Comparison of ENCODE assay signal across 21 mouse cellular contexts in the genomic region with DNA sequence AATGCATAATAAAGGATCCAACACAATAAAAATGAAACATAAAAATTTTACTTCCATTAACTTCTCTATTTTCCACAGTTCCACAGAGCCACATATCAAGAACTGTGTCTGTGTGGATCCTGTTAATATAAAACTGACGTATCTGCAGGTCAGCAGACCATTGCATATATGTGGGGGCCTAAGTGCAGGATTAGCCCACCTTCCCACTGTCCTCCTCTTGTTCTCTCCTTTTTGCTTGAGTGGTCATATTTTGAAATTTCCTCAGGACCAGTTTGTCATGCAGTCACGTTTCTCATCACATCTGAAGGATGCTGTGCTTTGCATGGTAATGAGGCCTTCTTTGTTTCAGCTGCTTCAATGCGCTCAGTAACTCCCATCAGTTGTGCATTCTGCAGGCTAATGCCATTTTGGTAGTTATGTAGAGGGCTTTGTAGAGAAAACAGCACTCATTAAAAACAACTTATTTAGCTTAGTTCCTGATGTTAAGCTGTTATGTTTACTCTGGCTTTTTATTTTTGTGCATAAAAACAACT.
A peak's percentile ranks its signal among the peaks of the same experiment; 100 is the strongest.
DNase-seq lines count a peak whose midpoint lies in the region; ATAC-seq lines count a peak whose summit lies in the region.
"Had no signal": no experiment of that assay in that cellular context is flagged by ENCODE, and none has a peak within 500 bp of the region (broad histone marks: within the 10 kb centered on the region; RNA-seq: fewer than 3 reads in every experiment).

No protein-coding gene starts in this region.

- H3K27me3 ChIP-seq in forebrain, embryonic 16.5 days (replicated peaks; ENCODE audit: control insufficient read depth, insufficient read depth, low read length) = no peaks in the 10 kb centered on the region
- H3K27me3 ChIP-seq in midbrain, embryonic 12.5 days = no peaks in the 10 kb centered on the region
- H3K27me3 ChIP-seq: embryonic facial prominence, embryonic 15.5 days had no signal

- ATAC-seq in forebrain, embryonic 16.5 days = peak; percentile 82
- peak; percentile 88 for ATAC-seq in midbrain, embryonic 12.5 days (ENCODE audit: low FRiP score, low read depth)

- no peak overlapping the region for H3K9ac ChIP-seq in forebrain, embryonic 16.5 days (replicated peaks; ENCODE audit: low read depth, low read length)
- H3K9ac ChIP-seq in midbrain, embryonic 12.5 days (replicated peaks) = no peak overlapping the region
- H3K9ac ChIP-seq: embryonic facial prominence, embryonic 15.5 days had no signal

- no peaks in the 10 kb centered on the region for H3K9me3 ChIP-seq in forebrain, embryonic 16.5 days (ENCODE audit: control insufficient read depth, low read length)
- H3K9me3 ChIP-seq in midbrain, embryonic 12.5 days = no peaks in the 10 kb centered on the region
- H3K9me3 ChIP-seq: embryonic facial prominence, embryonic 15.5 days; heart, embryonic 10.5 days; megakaryocyte, embryonic 14.5 days had no signal

- no peaks in the 10 kb centered on the region for H3K36me3 ChIP-seq in forebrain, embryonic 16.5 days (ENCODE audit: control insufficient read depth, insufficient read depth)
- no peaks in the 10 kb centered on the region for H3K36me3 ChIP-seq in midbrain, embryonic 12.5 days
- H3K36me3 ChIP-seq: embryonic facial prominence, embryonic 15.5 days; heart, embryonic 10.5 days had no signal

- DNase-seq in retina, postnatal 1 day = peak; percentile 40
- no peak for DNase-seq in retina, embryonic 14.5 days (ENCODE audit: low spot score)
- DNase-seq in lung, postnatal 4 days = no peak
- DNase-seq in urinary bladder, postnatal 10 days (ENCODE audit: low spot score) = no peak
- no peak for DNase-seq in kidney, adult 18-20 months
- DNase-seq: cerebellum, adult 9-10 months; gastrocnemius, postnatal 36 days; kidney, adult 9 months; kidney, postnatal 4 days; layer of hippocampus, adult 9-11 months; lung, adult 18-20 months; lung, postnatal 14 days; right cerebral cortex, adult 18-20 months had no signal

- no peak overlapping the region for H3K4me2 ChIP-seq in forebrain, embryonic 16.5 days (ENCODE audit: low read length)
- H3K4me2 ChIP-seq in midbrain, embryonic 12.5 days (replicated peaks) = no peak overlapping the region
- H3K4me2 ChIP-seq: embryonic facial prominence, embryonic 15.5 days; liver, embryonic 11.5 days had no signal

- H3K27ac ChIP-seq in forebrain, embryonic 16.5 days (ENCODE audit: low read length) = no peak overlapping the region
- no peak overlapping the region for H3K27ac ChIP-seq in midbrain, embryonic 12.5 days (replicated peaks)
- H3K27ac ChIP-seq: embryonic facial prominence, embryonic 15.5 days; heart, embryonic 10.5 days; stomach, postnatal 0 days had no signal

- 29% methylated on average over 3 of the region's 3 CpGs for WGBS in forebrain, embryonic 16.5 days
- 49% methylated on average over 3 of the region's 3 CpGs for WGBS in midbrain, embryonic 12.5 days

- no peaks in the 10 kb centered on the region for H3K4me1 ChIP-seq in forebrain, embryonic 16.5 days (replicated peaks; ENCODE audit: control insufficient read depth, insufficient read depth, low read length)
- H3K4me1 ChIP-seq in midbrain, embryonic 12.5 days = 0 out of 2 replicates have a peak, but pooled peaks cover 3% of the 10 kb centered on the region
- H3K4me1 ChIP-seq: embryonic facial prominence, embryonic 15.5 days; heart, embryonic 10.5 days; megakaryocyte, embryonic 14.5 days had no signal

- H3K4me3 ChIP-seq in forebrain, embryonic 16.5 days (replicated peaks; ENCODE audit: low read length) = no peak overlapping the region
- no peak overlapping the region for H3K4me3 ChIP-seq in midbrain, embryonic 12.5 days
- H3K4me3 ChIP-seq: embryonic facial prominence, embryonic 15.5 days; heart, embryonic 10.5 days; megakaryocyte, embryonic 14.5 days; myocyte had no signal
